Mouse (Mus musculus) heart, postnatal 4 days (tissue): Measurements from ENCODE around the gene Klf11. TPM values are rescaled to one million over a fixed set of nuclear protein-coding genes. Genes with fewer than 3 reads are reported as not detected.
A peak's percentile ranks its signal among the peaks of the same experiment; 100 is the strongest.
"Not testable (repeated sequence)": the region's sequence is repeated elsewhere in the genome, so short reads cannot be mapped to it uniquely, and the experiment has no call there.

Source experiments
- DNase-seq: peaks from one replicate; pipeline ENCODE4 v3.0.0; 2021
- total RNA-seq, 2 experiments: library from RNA; stranded (reverse); gene quantifications; 2 replicates each; pipeline ENCODE4 v1.2.3; 2021

Klf11 gene
- total RNA-seq, 2 experiments from 2014 or later, result 32.6 to 35.8 TPM

- DNase-seq, result no peak
These were observed 3.2 kb downstream of the Klf11 start for GRCm38 (mm10) chr12:24654065-24654862.

- DNase-seq, result no peak
These were observed 5.4 kb downstream of the Klf11 start for GRCm38 (mm10) chr12:24656436-24656835.

GRCm38 (mm10) chr12:24658998-24659397 lies 7.9 kb downstream of the Klf11 start:
- no peak for DNase-seq

GRCm38 (mm10) chr12:24659923-24660322 lies 8.8 kb downstream of the Klf11 start:
- DNase-seq, result no peak

GRCm38 (mm10) chr12:24661100-24661499 lies 10.0 kb downstream of the Klf11 start:
- DNase-seq, result peak; percentile 53

GRCm38 (mm10) chr12:24662131-24662530 lies 11.1 kb downstream of the Klf11 start:
- no peak for DNase-seq

GRCm38 (mm10) chr12:24680096-24680491 lies 29.0 kb downstream of the Klf11 start:
- DNase-seq, result peak; percentile 57

- DNase-seq, result peak; percentile 59
These were observed 29.6 kb downstream of the Klf11 start for GRCm38 (mm10) chr12:24680492-24681285.

GRCm38 (mm10) chr12:24681286-24682023 lies 30.4 kb downstream of the Klf11 start, which contains the start of gene Cys1:
Cys1 (minus strand) TSS chr12:24681813.
- DNase-seq, result peak; percentile 27

- peak; percentile 46 for DNase-seq
These were observed 31.5 kb downstream of the Klf11 start for GRCm38 (mm10) chr12:24682563-24682962.

GRCm38 (mm10) chr12:24683461-24683860 lies 32.4 kb downstream of the Klf11 start:
- no peak for DNase-seq

GRCm38 (mm10) chr12:24686038-24686695 lies 35.1 kb downstream of the Klf11 start:
- no peak for DNase-seq

- no peak for DNase-seq
These were observed 35.7 kb downstream of the Klf11 start for GRCm38 (mm10) chr12:24686696-24687346.

GRCm38 (mm10) chr12:24690351-24690750 lies 39.3 kb downstream of the Klf11 start:
- no peak for DNase-seq

GRCm38 (mm10) chr12:24696500-24697483 lies 45.7 kb downstream of the Klf11 start:
- peak; percentile 94 for DNase-seq

- DNase-seq, result no peak
These were observed 46.6 kb downstream of the Klf11 start for GRCm38 (mm10) chr12:24697484-24698204.

GRCm38 (mm10) chr12:24698514-24698913 lies 47.4 kb downstream of the Klf11 start:
- DNase-seq, result no peak

GRCm38 (mm10) chr12:24699578-24699977 lies 48.5 kb downstream of the Klf11 start:
- DNase-seq, result no peak

GRCm38 (mm10) chr12:24701621-24702020 lies 50.5 kb downstream of the Klf11 start:
- not testable (repeated sequence) for DNase-seq

GRCm38 (mm10) chr12:24703013-24703412 lies 51.9 kb downstream of the Klf11 start:
- no peak for DNase-seq
